In genomic region chr4:114484173-114484572, GRCm38 (mm10) we compare ENCODE assay signal across 20 mouse cellular contexts.
DNase-seq lines count a peak whose midpoint lies in the region; ATAC-seq and TF ChIP-seq lines count a peak whose summit lies in the region.
"Had no signal": no experiment of that assay in that cellular context is flagged by ENCODE, and none has a peak within 500 bp of the region (broad histone marks: within the 10 kb centered on the region; RNA-seq: fewer than 3 reads in every experiment).

No protein-coding gene starts in this region.

- H3K4me3 ChIP-seq in heart, embryonic 10.5 days, result no peak overlapping the region
- no peak overlapping the region for H3K4me3 ChIP-seq in heart, postnatal 0 days (ENCODE audit: low read depth, low read length)
- no peak overlapping the region for H3K4me3 ChIP-seq in heart, embryonic 11.5 days (ENCODE audit: low read depth, low read length)
- H3K4me3 ChIP-seq in midbrain, embryonic 11.5 days (ENCODE audit: low read depth, low read length), result no peak overlapping the region
- no peak overlapping the region for H3K4me3 ChIP-seq in midbrain, embryonic 14.5 days (replicated peaks; ENCODE audit: low read depth, low read length)

- no peak overlapping the region for H3K27ac ChIP-seq in heart, embryonic 10.5 days
- 0 out of 2 replicates have a peak overlapping the region, but pooled peaks have one; percentile 18 for H3K27ac ChIP-seq in heart, postnatal 0 days (ENCODE audit: low read depth)
- no peak overlapping the region for H3K27ac ChIP-seq in heart, embryonic 11.5 days (ENCODE audit: low read depth, low read length)
- no peak overlapping the region for H3K27ac ChIP-seq in midbrain, embryonic 11.5 days (ENCODE audit: low read depth, low read length)
- H3K27ac ChIP-seq in midbrain, embryonic 14.5 days (replicated peaks; ENCODE audit: low read depth, low read length), result no peak overlapping the region

- peak; percentile 74 for DNase-seq in heart, adult 11 months
- no peak for DNase-seq in heart, embryonic 10.5 days (ENCODE audit: low spot score)
- DNase-seq in heart, postnatal 0 days (ENCODE audit: low spot score), result no peak
- DNase-seq in midbrain, embryonic 11.5 days (ENCODE audit: low spot score, missing footprints), result peak; percentile 68
- no peak for DNase-seq in midbrain, embryonic 14.5 days
- DNase-seq: adrenal gland, adult 2 months; adrenal gland, adult 8-10 months; adrenal gland, postnatal 10 days; adrenal gland, postnatal 14 days; adrenal gland, postnatal 25 days; adrenal gland, postnatal 36 days; B cell, adult 2 months; cerebellum, adult 11 months; cerebellum, adult 11-12 months; cerebellum, adult 18-20 months had no signal

- no peak for ATAC-seq in heart, postnatal 0 days (ENCODE audit: insufficient read depth, low read depth)
- ATAC-seq in heart, embryonic 11.5 days (replicated peaks; ENCODE audit: insufficient number of reproducible peaks, low FRiP score, low TSS enrichment), result no peak
- ATAC-seq in midbrain, embryonic 11.5 days (ENCODE audit: low FRiP score), result no peak
- ATAC-seq in midbrain, embryonic 14.5 days (ENCODE audit: low FRiP score, low TSS enrichment), result no peak
- ATAC-seq: activated CD4-positive, CD25-positive, alpha-beta regulatory T cell, adult 4 months; CD4-positive, CD25-positive, alpha-beta regulatory T cell, adult 4 months; Patski had no signal

- peaks cover 76% of the 10 kb centered on the region for H3K27me3 ChIP-seq in heart, embryonic 10.5 days (ENCODE audit: insufficient read depth, poor library complexity, severe bottlenecking)
- no peaks in the 10 kb centered on the region for H3K27me3 ChIP-seq in heart, postnatal 0 days (ENCODE audit: control insufficient read depth, insufficient read depth, low read length)
- peaks cover 62% of the 10 kb centered on the region for H3K27me3 ChIP-seq in heart, embryonic 11.5 days (ENCODE audit: control insufficient read depth, insufficient read depth, low read length)
- no peaks in the 10 kb centered on the region for H3K27me3 ChIP-seq in midbrain, embryonic 11.5 days (ENCODE audit: control insufficient read depth, insufficient read depth, low read length)
- H3K27me3 ChIP-seq in midbrain, embryonic 14.5 days (ENCODE audit: control insufficient read depth, insufficient read depth, low read length), result no peaks in the 10 kb centered on the region
- H3K27me3 ChIP-seq: Patski had no signal

- no peak overlapping the region; the same call in 1 of the 2 replicates for H3K9ac ChIP-seq in heart, postnatal 0 days (replicated peaks; ENCODE audit: low read depth, low read length)
- no peak overlapping the region for H3K9ac ChIP-seq in heart, embryonic 11.5 days (ENCODE audit: low read depth, low read length)
- H3K9ac ChIP-seq in midbrain, embryonic 11.5 days (ENCODE audit: low read length), result no peak overlapping the region
- no peak overlapping the region for H3K9ac ChIP-seq in midbrain, embryonic 14.5 days (replicated peaks; ENCODE audit: low read length)

- TF ChIP-seq EP300 in heart, postnatal 0 days (IDR thresholded peaks at IDR 0.05; ENCODE audit: low read depth), result no peak

- no peaks in the 10 kb centered on the region for H3K9me3 ChIP-seq in heart, embryonic 10.5 days
- H3K9me3 ChIP-seq in heart, postnatal 0 days (replicated peaks; ENCODE audit: control insufficient read depth, low read length), result no peaks in the 10 kb centered on the region
- 0 out of 2 replicates have a peak, but pooled peaks cover 2% of the 10 kb centered on the region for H3K9me3 ChIP-seq in heart, embryonic 11.5 days (replicated peaks; ENCODE audit: control insufficient read depth, low read length)
- H3K9me3 ChIP-seq in midbrain, embryonic 11.5 days (ENCODE audit: control insufficient read depth, low read length), result no peaks in the 10 kb centered on the region
- no peaks in the 10 kb centered on the region for H3K9me3 ChIP-seq in midbrain, embryonic 14.5 days (ENCODE audit: control insufficient read depth, low read length)

- no peak for TF ChIP-seq CTCF in heart, postnatal 0 days (IDR thresholded peaks at IDR 0.05; ENCODE audit: low read depth)

- no peaks in the 10 kb centered on the region for H3K36me3 ChIP-seq in heart, embryonic 10.5 days
- no peaks in the 10 kb centered on the region for H3K36me3 ChIP-seq in heart, postnatal 0 days (replicated peaks; ENCODE audit: control insufficient read depth, insufficient read depth, low read length)
- no peaks in the 10 kb centered on the region for H3K36me3 ChIP-seq in heart, embryonic 11.5 days (ENCODE audit: control insufficient read depth, insufficient read depth, low read length)
- H3K36me3 ChIP-seq in midbrain, embryonic 11.5 days (ENCODE audit: control insufficient read depth, insufficient read depth, low read length), result no peaks in the 10 kb centered on the region
- no peaks in the 10 kb centered on the region for H3K36me3 ChIP-seq in midbrain, embryonic 14.5 days (ENCODE audit: control insufficient read depth, insufficient read depth, low read length)
- H3K36me3 ChIP-seq: G1E had no signal

- 42% methylated on average over 2 of the region's 2 CpGs for WGBS in heart, embryonic 10.5 days
- WGBS in heart, postnatal 0 days, result 67% methylated on average over 2 of the region's 2 CpGs
- 59% methylated on average over 2 of the region's 2 CpGs for WGBS in heart, embryonic 11.5 days (ENCODE audit: insufficient replicate concordance)
- whole genome bisulfite sequencing in midbrain, embryonic 11.5 days, result 85% methylated on average over 2 of the region's 2 CpGs
- WGBS in midbrain, embryonic 14.5 days, result 82% methylated on average over 2 of the region's 2 CpGs

- peaks cover 32% of the 10 kb centered on the region for H3K4me1 ChIP-seq in heart, embryonic 10.5 days
- peaks cover 26% of the 10 kb centered on the region for H3K4me1 ChIP-seq in heart, postnatal 0 days (ENCODE audit: control insufficient read depth, insufficient read depth)
- peaks cover 17% of the 10 kb centered on the region for H3K4me1 ChIP-seq in heart, embryonic 11.5 days (ENCODE audit: control insufficient read depth, insufficient read depth, low read length)
- H3K4me1 ChIP-seq in midbrain, embryonic 11.5 days (ENCODE audit: control insufficient read depth, insufficient read depth, low read length), result peaks cover 8% of the 10 kb centered on the region; the same call in 1 of the 2 replicates
- H3K4me1 ChIP-seq in midbrain, embryonic 14.5 days (ENCODE audit: control insufficient read depth, insufficient read depth, low read length), result no peaks in the 10 kb centered on the region

- H3K4me2 ChIP-seq in heart, postnatal 0 days (ENCODE audit: low read depth, low read length), result no peak overlapping the region
- H3K4me2 ChIP-seq in heart, embryonic 11.5 days, result no peak overlapping the region
- H3K4me2 ChIP-seq in midbrain, embryonic 11.5 days, result no peak overlapping the region
- no peak overlapping the region for H3K4me2 ChIP-seq in midbrain, embryonic 14.5 days (ENCODE audit: low read length)

Comparison
In these comparisons a context has a peak if more than half of its experiments do, and no peak if none do; other contexts are left out.
1. DNase-seq: peak in heart, adult 11 months (single experiment) and midbrain, embryonic 11.5 days (single experiment); none in heart, embryonic 10.5 days (single experiment), heart, postnatal 0 days (single experiment) and midbrain, embryonic 14.5 days (single experiment).